Mouse (Mus musculus): ENCODE measurements around the gene Ndufaf2. TPM values are rescaled to one million over a fixed set of nuclear protein-coding genes. Genes with fewer than 3 reads are reported as not detected.

The Ndufaf2 gene
- total RNA-seq, 2 experiments from 2014 or later, result 27.6 to 33.9 TPM

DNA sequence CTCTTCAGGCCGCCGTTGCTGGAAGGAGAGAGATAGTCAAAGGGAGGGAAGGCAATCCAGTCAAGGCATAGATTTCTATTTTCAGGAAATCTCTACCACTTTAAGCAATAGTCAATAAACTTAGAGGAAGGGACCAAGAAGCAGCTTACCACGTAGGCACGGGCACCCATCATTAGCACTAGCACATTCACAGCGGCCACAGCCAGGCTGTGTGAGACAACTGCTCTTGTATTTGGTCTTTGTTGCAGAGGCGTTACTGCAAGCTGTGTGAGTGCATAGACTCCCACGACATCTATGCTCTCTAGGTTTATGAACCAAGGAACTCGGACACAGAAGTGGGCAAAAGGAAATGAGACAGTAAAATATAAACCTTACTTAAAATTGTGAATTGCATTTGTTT lies 14.3 kb downstream of the Ndufaf2 start:
- no peak for DNase-seq

GRCm38 (mm10) chr13:108138403-108138977 lies 19.9 kb downstream of the Ndufaf2 start:
- no peak for DNase-seq

GRCm38 (mm10) chr13:108135617-108136016 lies 22.8 kb downstream of the Ndufaf2 start:
- DNase-seq, result no peak

DNA sequence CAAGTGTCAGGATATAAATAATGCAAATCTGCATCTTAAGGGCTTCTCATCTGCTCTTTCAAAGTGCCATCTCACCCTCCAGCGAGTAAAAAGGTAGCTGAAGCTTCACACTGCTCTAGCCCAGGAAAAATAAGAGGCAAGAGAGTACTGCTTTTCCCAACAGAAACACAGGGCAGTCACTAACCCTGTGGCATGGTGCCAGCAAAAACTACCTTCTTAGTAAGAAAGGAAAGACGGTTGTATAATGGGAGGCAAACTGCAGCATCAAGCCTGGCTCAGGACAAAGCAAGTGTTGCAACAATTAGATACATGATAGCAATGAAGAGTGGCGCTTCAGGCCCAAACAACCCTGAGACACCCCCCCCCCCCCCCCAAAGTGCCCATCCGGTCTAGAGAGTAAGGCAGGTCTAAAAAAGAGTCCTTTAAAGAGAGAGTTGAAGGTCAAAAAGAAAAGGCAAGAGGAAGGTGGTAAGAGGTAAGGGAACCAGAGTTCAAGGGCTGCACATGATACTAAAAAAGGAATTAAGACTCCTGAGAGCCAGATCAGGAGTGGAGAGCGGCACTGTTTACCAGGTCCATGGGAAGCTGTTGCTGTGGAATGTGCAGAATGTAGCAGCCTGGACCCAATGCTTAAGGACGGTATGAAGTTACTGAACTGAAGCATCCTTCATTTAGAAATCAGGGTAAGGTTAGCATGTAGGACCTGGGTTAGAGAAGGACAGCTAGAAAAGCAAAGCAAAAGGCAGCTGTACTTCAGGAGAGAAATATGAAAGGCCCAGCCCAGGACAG lies 26.2 kb downstream of the Ndufaf2 start:
- peak; percentile 12 to 17 for DNase-seq

DNA sequence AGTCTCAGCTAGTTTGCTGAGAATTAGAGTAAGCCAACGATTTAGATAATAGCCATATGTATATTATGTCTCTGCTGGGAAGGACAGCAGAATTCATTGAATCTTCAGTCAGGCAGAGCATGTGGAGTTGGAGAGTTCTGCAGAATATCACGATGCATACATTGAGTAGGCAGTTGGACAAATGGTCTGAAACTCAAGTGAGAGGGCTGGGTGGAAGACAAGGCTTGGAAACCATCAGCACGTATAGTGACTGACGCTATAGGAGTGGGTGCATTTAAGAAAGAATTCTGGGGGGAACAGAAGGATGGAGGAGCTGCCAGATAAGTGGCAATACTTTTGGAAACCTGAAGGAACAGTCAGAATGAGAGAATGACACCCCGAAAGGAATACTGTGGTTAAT lies 27.7 kb downstream of the Ndufaf2 start:
- no peak for DNase-seq

- DNase-seq, result no peak
Measured at GRCm38 (mm10) chr13:108129070-108129469, 29.4 kb downstream of the Ndufaf2 start.

GRCm38 (mm10) chr13:108127883-108128282 lies 30.5 kb downstream of the Ndufaf2 start:
- no peak for DNase-seq

DNA sequence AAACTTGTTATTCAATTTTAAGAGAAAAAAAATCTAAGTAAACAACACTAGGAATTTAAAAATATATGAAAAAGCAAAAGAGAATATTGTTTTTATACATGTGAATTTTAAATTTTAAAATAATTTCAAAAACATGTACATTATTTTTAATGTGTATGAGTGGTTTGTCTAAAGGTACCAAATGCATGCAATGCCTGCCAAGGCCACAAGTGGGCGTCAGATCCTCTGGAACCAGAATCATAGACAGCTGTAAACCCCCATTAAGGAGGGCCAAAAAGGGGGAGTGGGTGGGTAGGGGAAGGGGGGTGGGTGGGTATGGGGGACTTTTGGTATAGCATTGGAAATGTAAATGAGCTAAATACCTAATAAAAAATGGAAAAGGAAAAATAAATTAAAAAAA lies 31.3 kb downstream of the Ndufaf2 start:
- DNase-seq, result peak; percentile 15 to 32

DNA sequence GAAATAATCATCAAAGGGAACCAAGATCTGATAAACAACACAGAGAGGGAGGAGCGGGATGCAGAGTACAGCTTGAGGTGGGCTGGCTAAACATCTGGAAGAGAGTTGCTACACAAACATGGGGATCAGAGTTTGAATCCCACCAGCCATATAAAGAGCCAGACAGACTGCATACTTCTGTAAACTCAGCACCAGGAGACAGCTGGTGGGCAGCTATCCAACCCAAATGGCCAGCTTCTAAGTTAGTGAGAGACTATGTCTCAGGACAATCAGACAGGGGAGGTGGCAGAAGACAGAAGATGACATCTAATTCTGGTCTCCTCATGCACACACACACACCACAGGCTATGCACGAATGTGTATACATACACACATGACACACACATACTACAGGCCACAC lies 32.2 kb downstream of the Ndufaf2 start:
- DNase-seq, result no peak

DNA sequence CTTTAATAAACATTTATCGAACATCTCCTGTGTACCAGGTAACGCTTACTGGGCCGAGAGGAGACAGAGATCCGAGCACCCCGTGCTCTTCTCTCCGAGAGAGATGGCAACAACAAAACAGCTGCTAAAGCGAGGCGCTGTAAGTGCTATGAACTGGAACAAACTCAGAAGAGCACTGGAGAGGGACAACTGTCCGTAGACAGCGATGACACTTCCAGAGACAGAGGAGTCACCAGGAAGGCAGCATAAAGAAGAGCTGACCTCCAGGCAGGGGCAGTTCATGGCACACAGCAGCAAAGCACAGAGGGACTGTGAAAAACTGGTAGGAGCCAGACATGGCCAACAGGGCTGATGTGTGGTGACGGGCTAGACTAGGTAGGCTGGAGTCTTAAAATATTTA lies 34.3 kb downstream of the Ndufaf2 start:
- no peak for DNase-seq

DNA sequence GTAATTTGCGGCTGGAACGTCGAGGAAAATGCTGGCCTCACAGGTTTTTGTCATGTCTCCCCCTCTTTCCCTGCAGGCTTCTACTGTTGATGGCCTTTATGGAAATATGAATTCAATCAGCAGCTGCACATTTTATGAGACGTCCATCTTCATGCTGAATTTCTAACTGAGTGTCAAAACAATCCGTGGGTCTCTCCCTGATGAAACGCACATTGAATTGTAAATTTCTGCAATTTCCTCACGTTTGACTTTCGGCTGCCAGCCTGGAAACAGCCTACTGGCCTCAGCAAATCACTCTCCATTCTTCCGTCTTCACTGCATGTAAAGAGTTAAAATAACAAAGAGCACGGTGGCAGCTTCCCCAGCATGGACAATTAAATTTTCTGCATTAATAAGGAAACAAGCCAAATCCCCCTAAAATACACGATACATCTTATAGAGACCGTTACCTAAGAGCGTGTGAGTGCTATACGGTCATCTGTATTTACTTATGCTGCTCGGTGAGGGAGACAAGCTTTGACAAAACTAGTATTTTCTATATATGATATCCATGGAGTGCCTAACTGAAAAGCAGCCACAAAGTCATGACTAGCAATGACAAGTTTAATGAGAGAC lies 35.2 kb downstream of the Ndufaf2 start:
- DNase-seq, result no peak

- no peak for DNase-seq
Measured at GRCm38 (mm10) chr13:108119411-108120310, 38.8 kb downstream of the Ndufaf2 start.

DNA sequence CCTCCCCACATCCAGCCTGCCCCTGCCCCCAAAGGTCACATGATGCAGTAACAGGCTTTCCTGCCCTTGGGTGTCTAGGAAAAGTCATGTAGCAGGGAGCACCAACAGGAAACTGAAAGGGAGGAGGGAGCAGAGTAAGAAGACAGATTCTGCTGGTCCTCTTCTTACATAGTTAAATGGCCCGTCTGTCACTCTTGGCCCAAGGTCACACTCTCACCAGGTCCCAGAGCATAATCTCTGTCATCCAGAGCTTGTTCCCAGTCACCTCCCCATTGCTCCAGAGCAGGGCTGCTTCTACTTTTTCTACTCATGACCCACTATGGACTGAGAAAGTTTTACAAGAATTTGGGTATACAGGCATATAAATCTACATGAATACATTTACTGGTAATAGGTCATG lies 40.2 kb downstream of the Ndufaf2 start:
- DNase-seq, result no peak

DNA sequence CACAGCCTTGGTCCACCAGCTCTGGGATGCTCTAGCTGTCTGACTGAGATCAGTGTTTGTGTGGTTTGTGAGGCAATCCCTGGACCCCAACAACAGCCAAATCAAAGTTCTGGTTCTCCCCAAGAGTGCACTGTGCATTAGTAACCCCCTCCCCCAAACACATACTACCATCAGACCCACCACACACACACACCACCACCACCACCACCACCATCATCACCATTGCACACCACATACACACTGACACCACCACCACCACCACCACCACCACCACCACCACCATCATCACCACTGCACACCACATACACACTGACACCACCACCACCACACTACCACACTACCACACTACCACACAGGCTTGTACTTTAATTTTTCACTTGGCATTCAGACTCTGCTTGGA lies 40.8 kb downstream of the Ndufaf2 start:
- no peak for DNase-seq

GRCm38 (mm10) chr13:108114257-108114656 lies 44.2 kb downstream of the Ndufaf2 start:
- no peak for DNase-seq

GRCm38 (mm10) chr13:108113536-108113935 lies 44.9 kb downstream of the Ndufaf2 start:
- no peak for DNase-seq

GRCm38 (mm10) chr13:108110929-108111328 lies 47.5 kb downstream of the Ndufaf2 start:
- DNase-seq, result no peak

GRCm38 (mm10) chr13:108100700-108101099 lies 57.7 kb downstream of the Ndufaf2 start:
- no peak for DNase-seq

DNA sequence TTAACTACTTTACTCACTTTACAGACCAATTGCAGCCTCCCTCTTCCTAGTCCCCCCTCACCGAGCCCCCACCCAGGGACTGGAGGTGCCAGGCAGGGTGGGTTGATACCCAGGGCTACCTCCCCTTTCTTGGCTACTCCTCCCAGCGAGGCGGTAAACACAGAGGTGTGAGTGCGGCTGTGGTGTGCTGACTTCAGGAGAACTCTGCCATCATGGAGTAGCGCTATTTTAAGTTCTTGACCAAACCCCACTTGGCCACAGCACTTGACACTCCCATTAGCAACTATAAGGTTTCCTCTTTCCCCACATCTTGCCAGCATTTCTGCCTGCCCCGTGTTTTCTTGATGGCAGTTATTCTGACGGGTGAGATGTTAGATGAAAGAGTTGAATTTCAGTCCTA lies 62.0 kb downstream of the Ndufaf2 start:
- no peak for DNase-seq

DNA sequence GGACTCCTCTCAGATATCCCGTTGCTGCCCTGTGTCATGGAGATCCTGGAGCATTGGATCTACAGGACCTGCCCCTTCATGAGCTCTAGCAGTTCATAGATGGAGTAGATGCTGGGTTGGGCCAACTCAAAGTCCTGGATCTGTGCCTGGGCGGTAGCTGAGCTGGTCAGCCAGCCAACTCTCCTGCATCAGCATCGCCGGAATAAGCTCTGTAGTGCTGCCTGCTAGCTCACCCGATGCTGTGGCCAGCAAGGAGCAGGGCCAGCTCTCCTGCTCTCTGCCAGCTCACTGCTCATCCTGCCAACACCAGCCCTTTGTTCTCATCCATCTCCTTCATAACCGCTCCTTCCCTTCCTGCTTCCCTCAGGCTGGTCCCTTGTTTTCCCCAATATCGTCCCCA lies 62.8 kb downstream of the Ndufaf2 start:
- peak in 1 of 2 experiments; percentile 2 for DNase-seq

- no peak for DNase-seq
Measured at GRCm38 (mm10) chr13:108094681-108095080, 63.7 kb downstream of the Ndufaf2 start.

GRCm38 (mm10) chr13:108092290-108092689 lies 66.1 kb downstream of the Ndufaf2 start:
- DNase-seq, result no peak
